Mouse (Mus musculus) neural tube, embryonic 10.5 days (tissue): ENCODE data around the gene Rnf26.

Experiments
- DNase-seq: peaks from one replicate; pipeline ENCODE4 v3.0.0-alpha.2; 2017; ENCODE audit warnings: low spot score; ENCODE audit errors: extremely low spot score

Rnf26 gene

DNA sequence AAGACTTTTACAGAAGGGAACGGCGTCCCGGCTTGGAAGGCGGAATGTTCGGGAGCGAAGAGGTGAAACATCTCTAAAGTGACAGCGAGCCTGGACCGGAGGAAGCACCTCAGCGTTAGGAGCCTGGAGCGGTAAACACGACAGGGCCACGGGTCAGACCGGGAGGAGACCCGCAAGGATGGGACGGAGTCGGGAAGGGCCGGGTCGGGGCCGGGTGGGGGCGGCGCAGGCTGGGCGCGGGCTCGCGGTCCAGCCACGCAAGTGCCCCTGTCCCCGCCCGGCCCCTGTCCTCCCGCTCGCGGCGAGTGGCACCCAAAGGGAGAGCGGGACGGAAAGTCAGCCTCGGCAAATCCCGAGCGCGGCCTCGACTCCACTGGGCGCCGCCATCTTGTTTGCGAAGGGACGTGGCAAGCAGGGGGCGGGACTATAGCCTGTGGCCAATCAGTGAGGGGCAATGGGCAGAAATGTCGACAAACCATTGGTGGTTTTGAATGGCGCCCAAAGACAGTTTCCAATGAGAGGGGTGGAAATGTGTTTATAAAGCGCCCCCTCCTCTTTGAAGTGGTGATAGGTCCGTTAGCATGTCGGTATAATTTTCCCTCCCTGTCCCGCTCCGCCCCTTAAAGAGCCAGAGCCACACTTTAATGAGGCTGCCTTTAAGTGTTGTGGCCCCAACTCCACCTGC, at the start of gene Rnf26, which contains the start of gene Gm49380:
TSS of gene Rnf26 (minus strand) at position 413 of the 685 bp plus-strand sequence.
TSS of gene Gm49380 (minus strand) at position 396 of the 685 bp plus-strand sequence.
- DNase-seq, result peak; percentile 93

DNA sequence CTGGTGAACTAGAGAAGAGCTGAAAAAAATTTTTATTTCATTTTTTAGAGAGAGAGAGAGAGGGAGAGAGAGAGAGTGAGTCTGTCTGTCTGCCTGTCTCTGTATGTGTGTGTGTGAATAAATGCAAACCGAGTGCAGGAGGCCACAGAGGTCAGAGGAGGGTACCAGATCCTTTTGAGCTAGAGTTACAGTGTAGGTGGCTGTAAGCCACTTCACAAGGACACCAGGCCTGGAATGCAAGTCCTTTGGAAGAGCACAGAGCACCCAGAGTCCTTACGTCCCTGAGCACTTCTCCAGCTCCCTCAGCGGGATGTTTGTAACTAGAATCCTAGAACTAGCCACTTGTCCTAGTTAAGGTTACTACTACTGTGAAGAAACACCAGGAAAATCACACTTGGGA, 46.6 kb upstream of the Rnf26 start:
- no peak for DNase-seq

DNA sequence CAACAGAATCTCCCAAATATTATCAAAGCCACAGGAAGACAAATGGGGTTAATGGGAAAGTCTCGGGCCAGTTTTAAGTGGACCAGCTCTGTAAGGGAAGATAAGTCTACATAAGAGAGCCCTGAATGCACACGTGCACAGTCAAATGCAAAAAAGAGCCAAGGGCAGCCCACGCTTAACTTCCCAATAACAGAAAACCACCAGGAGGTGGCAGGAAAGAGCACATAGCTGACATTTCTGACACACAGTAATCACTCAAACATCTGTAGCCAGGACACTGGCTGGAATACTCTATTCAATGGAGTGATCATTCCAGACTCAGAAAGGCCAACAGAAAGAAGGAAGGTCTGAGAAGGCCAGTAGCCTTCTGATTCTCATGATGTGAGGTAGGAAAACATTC, 34.0 kb upstream of the Rnf26 start:
- DNase-seq, result no peak

DNA sequence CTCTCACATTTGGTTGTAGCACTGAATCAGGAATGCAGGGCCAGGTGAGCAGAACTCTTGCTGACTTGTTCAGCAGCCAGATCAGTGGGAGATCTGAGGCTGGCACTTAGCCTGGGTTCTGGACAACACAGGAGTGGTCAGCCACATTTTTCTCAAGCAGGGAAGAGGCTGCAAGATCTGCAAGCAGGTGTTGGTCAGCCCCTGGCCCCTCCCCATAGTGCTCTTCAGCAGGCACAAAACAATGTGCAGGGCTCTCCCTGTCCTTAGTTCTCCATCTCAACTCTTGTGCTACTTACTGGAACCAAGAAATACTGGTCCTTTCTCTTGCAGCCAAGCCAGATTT, 31.4 kb upstream of the Rnf26 start:
- no peak for DNase-seq

DNA sequence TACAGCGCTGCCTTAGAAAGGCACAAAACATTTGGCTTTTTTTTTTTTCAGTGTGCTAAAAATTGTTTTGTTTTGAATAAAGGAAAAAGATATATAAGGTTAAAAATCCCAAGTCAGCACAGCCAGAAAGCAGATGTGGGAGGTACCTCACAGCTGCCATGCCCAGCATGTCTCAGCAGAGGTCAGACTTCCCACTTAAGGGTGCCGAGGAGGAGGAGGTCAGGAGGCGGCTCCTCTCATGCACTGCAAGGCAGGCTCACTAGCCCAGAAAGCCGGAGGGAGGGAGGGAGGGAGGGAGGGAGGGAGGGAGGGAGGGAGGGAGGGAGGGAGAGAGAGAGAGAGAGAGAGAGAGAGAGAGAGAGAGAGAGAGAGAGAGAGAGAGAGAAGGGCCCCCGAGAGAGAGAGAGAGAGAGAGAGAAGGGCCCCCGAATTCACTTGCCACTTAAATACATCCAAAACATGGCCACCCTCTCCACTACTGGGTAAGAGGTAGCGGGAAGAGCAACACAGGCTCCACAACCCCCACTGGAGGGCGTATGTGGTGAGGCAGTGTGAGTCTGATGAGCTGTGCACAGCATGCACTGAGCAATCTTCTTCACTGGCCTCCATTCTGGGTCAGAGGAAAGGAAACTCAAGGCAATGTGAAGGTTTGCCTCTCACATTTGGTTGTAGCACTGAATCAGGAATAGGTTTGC, 30.9 kb upstream of the Rnf26 start:
- no peak for DNase-seq

- DNase-seq, result no peak
Observed at GRCm38 (mm10) chr9:44143421-44143820, 30.1 kb upstream of the Rnf26 start.

DNA sequence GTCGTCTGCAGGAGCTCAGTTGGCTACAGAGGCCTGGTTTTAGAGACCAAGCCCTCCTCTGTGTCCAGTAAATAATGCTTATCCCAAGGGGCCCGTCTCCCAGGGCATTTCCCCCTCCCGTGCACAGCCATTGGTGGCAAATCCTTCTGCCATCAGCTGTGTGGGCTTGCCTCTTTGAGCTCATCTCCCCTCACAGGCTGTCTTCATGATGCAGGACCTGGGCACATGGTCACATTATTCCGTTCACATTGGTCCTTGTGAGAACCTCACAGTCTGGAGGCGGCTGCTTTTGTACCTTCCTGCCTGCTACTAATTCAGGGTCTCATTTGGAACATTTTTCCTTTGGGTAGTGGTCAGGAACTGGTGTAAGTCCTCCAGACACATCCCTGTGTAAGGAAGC, 28.6 kb upstream of the Rnf26 start:
- DNase-seq, result no peak

- DNase-seq, result no peak
Observed at GRCm38 (mm10) chr9:44137846-44138245, 24.5 kb upstream of the Rnf26 start.

- no peak for DNase-seq
Observed at GRCm38 (mm10) chr9:44135731-44136411, 22.6 kb upstream of the Rnf26 start.

GRCm38 (mm10) chr9:44134851-44135730, 21.8 kb upstream of the Rnf26 start:
- peak; percentile 43 for DNase-seq

- DNase-seq, result peak; percentile 72
Observed at GRCm38 (mm10) chr9:44134101-44134850, 21.0 kb upstream of the Rnf26 start, which contains the start of gene Mcam. TSS of gene Mcam (plus strand) at chr9:44134469.

- DNase-seq, result no peak
Observed at GRCm38 (mm10) chr9:44133287-44133686, 20.0 kb upstream of the Rnf26 start.

DNA sequence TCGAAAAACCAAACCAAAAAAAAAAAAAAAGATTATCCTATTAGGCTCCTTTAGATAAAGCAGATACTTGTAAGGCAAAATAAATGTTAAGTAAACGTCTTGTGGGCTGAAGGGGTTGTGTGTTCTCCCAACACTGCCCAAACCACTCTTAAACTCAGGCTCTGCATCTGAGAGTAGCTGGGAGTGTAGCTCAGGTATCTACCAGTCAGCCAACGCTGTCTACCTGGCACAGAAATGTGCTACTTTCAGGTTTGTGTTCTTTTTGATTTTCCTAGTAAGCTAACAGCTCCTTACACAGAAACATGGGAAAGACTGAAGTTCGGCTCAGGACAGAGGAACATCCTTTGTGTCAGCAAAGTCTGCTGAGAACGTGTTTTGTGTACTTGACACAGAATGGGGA, 18.9 kb upstream of the Rnf26 start:
- DNase-seq, result no peak

DNA sequence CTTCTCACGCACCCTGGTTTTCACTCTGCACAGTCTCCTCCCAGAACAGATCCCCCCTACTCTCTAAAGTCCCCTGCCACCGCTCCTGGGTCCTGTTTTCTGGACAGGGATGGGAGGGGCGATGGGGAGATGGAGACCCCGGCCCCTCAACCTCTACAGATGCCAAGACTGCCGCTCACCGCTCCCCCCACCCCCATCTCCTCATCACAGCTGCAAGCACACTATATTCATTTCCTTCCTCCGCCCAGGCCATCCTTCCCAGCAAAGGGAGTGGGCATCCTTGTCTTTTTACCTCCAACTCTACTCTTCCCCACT, 17.9 kb upstream of the Rnf26 start:
- DNase-seq, result peak; percentile 29

DNA sequence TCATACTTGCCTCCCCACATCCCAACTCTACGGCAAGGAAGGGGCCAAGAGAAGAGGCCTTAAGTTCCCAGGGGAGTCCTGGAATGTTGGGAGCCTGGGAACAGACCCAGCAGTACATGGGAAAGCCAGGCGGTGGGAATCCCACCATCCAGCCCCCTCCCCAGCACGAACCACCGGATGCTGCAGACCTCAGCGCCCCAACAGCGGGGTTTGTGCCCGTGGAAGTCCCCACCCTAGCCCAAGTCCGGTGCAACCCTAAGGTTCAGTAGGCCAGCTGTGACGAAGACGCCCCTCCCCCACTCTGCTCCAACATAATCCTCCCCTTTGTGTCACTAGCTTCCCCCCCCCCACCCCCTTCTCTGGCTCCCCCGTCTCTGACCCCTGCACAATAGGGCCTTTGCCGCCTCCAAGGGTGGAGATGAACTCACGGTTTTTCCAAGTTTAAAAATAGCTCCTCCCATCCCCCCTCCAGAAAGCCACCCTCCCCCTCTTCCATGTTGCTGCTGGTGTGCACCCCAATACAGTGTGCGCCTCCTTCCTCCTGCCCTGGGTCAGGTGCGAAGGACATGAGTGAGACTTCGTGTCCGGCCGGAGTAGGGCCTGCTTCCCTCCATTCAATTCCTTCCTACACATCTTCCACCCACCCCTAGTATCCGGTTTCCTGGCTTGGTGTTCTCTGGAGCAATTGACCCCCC, 17.4 kb upstream of the Rnf26 start:
- DNase-seq, result peak; percentile 61

- DNase-seq, result peak; percentile 74
Observed at GRCm38 (mm10) chr9:44130034-44130433, 16.7 kb upstream of the Rnf26 start.

DNA sequence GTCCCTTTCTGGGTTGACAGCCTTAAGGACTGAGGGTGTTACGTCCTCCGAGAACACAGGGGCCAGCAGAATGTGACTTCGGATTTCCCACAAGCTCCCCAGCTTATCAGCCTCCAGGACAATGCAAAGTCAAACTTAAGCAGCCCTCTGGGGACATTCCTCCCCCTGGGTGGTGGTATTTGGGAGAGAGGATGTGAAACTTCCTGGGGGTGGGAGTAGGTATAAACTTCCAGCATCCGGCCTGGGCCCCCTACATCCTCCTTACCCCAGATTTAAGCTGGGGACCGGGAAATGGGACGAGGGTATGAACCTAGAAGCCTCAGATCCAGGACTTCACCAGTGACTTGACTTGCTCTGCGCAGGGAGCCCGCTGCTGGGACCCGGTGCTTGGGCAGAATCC, 16.3 kb upstream of the Rnf26 start:
- no peak for DNase-seq

DNA sequence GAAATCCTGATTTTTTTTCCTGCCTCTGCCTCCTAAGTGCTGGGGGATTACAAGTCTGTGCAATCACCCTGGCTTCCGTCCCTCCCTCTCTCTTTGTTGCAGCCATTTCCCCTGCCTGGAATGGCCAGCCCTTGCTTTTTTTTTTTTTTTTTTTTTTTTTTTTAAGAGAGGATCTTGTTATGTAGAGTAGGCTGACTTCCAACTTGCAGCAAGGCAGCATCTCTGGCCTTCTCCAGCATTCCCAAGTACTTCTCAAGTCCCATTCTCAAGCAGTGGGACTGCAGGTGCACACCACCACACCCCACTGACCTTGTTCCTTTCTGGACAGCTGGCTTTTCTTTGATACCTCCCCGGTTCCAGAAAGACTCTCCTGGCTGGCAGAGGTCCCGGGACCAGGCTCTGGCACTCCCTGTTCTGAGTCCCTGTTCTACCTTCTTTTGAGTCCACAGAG, 14.1 kb upstream of the Rnf26 start:
- peak; percentile 11 for DNase-seq

GRCm38 (mm10) chr9:44126746-44127145, 13.4 kb upstream of the Rnf26 start:
- peak; percentile 12 for DNase-seq
